Mouse (Mus musculus): ENCODE measurements around the gene Abi3. TPM values are rescaled to one million over a fixed set of nuclear protein-coding genes. Genes with fewer than 3 reads are reported as not detected.
A peak's percentile ranks its signal among the peaks of the same experiment; 100 is the strongest.
"Not testable (repeated sequence)": the region's sequence is repeated elsewhere in the genome, so short reads cannot be mapped to it uniquely, and the experiment has no call there.

Gene Abi3
- 4.8 and 6.7 TPM in 2 replicates for total RNA-seq (2015; ENCODE audit: low replicate concordance)
- 3.5 and 5.5 TPM in 2 replicates for total RNA-seq (2017; ENCODE audit: low replicate concordance)

DNA sequence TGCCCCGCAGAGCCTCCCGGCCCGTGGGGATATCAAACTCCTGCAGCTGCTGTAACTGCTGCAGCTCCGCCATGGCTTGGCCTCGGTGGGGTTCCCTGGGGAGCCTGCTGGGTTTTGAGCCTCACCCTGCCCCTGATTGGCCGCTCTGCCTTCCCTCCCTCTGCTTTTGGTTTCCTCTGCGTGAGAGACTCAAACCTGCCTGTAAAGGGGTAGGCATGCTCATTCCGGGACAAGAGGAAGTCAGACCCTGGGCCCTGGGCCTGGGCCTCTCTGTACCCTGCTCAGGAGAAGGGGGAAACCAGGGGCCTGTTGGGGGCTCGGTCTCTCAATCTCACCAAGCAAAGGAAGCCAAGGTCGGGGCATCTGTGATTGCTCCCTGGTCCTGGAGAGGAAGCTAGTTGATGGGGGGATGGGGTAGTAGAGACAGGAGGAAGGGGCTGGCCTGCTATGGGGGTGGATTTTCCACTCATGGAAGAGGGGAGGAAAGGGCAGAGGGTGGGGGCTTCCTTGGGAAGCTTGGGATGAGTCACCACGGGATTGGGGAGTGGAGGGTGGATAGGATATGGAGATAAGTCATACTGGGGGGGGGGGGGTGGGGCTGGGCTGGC is at the start of gene Abi3:
Gene Abi3, minus strand, starts transcription at position 403 of the 608 bp plus-strand sequence.
- peak; percentile 57 for ATAC-seq (replicated peaks; ENCODE audit: low FRiP score, poor library complexity, severe bottlenecking)

DNA sequence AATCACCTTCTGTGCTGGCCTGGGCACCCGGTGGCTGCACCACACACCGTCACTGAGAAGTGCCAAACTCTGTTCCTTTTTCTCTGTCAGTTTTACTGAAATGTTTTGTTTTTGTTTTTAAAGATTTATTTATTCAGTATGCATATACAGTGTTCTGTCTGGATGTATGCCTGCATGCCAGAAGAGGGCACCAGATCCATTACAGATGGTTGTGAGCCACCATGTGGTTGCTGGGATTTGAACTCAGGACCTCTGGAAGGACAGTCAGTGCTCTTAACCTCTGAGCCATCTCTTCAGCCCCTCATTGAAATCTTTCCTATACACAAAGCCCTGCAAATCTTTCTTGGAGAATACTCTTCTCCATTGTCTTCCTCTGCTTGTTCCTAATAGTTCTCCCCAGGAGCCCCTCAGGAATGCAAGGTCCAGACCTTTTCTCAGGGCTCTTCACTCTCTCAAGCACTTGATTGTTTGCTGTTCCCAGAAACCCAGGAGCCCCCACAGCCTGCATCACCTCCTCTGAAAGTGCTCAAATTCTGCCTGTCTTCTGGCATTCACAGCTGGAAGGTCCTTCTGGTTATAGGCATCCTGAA is 48.3 kb upstream of the Abi3 start:
- no peak for ATAC-seq (replicated peaks; ENCODE audit: low FRiP score, poor library complexity, severe bottlenecking)

DNA sequence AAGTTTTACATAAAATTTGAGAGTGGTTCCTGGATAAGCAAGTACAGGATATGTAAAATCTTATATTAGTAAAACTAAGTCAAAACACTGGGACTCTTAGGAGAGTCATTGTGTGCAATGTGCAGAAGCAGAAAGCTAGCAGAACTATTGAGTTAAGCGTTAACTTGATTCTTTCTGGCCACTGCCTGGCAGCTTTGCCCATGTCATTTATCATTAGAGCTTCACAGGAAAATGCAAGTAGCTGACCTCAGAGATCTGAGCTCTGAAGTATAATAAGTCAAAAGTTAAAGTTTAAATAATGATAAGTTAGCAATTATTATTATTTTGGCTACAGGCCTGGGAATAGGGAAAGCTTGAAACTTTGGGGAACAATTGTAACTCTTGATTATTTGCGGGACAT is 37.6 kb upstream of the Abi3 start:
- ATAC-seq (replicated peaks; ENCODE audit: low FRiP score, poor library complexity, severe bottlenecking) = not testable (repeated sequence)

DNA sequence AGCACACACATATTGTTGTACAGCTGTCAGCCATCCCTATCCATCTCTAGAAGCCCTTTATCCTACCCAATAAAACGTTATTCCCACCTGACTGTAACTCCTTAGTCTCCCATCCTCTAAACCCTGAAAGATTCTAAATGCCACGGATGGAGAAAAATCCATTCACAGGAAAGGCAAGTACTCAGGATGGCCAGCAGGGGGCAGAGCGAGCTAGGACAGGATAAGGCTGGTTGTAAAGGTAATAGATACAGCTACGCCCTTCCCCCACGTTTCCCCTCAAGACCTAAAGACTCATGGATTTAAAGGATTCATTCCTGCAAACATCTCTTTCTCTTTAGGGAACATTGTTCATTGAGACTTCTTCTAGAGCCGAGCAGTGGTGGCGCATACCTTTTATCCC is 34.0 kb upstream of the Abi3 start:
- peak; percentile 73 for ATAC-seq (replicated peaks; ENCODE audit: low FRiP score, poor library complexity, severe bottlenecking)

DNA sequence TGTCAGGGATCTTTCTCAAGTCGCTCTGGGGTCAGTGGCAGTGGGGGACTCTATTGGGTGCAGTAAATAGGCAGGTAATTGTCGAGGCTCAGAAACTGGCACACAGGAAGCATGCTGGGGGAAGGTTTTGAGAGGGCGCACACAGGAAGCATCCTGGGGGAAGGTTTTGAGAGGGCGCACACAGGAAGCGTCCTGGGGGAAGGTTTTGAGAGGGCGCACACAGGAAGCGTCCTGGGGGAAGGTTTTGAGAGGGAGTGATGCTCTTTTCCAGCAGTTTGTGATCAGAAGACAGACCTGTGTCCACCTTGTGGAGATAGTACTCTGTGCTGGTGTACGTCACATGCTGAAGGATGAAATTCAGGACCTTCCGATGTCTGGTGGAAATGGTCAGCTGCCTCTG is 33.5 kb upstream of the Abi3 start:
- ATAC-seq (replicated peaks; ENCODE audit: low FRiP score, poor library complexity, severe bottlenecking) = peak; percentile 9; the same call in 1 of the 2 replicates

DNA sequence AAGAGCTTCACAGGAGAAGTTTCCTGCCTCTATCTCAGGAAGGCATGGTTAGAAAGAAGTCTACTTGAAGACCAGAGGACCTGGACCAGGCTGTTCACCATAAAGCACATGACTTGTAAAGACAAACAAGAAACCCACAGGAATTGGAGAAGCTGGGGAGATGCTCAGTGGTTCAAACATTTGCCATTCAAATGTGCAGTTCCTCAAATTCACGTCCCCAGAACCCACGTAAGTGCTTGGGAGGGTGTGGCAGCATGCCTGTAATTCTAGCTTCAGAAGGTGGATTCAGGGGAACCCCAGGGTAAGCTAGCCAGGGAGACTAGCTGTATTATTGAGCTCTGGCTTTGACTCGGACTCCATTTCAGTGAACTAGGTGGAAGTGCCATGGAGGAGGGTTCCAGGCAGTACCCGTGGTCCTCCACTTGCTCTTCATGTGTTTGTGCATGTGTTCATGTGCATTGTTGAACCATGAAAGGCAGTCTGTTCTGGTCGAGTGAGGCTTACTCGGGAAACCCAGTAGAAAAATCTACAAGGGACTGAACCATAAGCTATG is 27.7 kb upstream of the Abi3 start:
- ATAC-seq (replicated peaks; ENCODE audit: low FRiP score, poor library complexity, severe bottlenecking) = no peak

DNA sequence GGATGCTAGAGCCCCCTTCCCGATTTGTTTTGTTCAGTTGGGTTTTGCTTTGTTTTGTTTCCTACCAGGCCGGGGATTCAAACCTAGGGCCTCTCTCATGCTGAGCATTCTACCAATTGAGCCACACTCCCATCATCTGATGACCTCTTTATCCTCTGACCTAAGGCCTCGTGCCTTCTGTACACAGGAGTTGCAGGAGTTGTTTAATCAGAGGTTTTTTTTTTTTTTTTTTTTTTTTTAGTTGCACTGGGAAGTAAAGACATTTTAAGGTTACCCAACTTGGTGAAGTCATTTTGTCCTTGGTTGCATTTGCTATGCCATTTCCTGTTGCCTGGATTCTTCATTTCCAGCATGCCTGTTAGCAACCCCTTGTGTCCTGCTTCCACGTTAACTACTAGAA is 27.2 kb upstream of the Abi3 start:
- ATAC-seq (replicated peaks; ENCODE audit: low FRiP score, poor library complexity, severe bottlenecking) = no peak

DNA sequence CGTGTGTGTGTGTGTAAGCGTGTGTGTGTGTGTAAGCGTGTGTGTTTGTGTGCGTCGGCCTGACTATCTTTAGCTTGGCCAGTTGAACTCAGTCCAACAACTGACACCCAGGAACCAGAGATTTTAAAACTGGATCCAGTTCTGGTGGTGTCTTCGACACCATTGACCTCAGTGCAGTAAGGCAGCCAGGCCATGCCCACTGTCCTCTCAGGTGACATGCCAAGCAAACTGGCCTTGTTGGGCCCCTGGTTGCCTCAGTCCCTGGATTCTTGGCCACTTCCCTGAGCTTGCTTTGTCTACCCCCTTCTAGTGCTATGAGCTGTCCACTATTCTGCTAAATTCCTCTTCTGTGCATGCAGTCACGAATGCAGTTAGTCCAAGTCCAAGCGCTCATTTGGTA is 19.1 kb upstream of the Abi3 start:
- ATAC-seq (replicated peaks; ENCODE audit: low FRiP score, poor library complexity, severe bottlenecking) = no peak

DNA sequence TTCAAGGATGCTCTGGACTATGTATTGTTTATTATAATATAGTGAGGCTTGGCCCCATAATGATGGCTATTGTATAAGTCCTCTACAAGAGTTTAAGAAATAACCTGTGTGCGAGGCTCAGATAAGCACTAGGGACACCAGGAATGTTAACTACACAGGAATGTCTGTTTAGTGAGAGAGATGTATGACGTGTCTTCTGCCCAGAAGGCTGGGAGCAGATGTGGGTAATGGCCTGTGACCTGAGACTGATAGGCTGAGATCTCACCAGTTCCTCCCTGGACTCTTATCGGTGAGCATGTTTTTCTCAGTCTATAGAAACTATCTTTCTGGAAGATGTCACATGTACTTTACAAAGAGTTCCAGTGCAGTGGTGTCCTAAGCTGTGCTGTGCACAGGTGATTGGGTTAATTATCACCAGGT is 17.8 kb upstream of the Abi3 start:
- ATAC-seq (replicated peaks; ENCODE audit: low FRiP score, poor library complexity, severe bottlenecking) = peak; percentile 46

DNA sequence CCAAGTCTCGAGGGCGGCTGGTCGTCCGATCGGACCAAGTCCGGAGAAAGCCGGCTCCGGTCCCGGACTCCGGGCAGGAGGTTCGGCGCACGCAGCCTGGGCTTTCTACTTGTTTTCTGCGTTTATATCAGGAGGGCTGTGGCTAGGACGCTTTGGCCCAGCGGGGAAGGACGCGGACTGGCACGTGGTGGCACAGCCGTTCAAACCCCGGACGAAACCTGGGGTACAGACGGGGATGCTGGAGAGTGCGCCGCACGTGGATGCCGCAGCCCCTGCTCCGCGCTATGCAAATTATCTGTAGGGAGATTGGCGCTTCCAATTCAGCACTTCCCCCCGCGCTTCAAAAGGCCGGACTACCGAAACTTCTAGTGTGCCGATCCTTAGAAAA is 17.2 kb upstream of the Abi3 start:
- peak; percentile 50 for ATAC-seq (replicated peaks; ENCODE audit: low FRiP score, poor library complexity, severe bottlenecking)

DNA sequence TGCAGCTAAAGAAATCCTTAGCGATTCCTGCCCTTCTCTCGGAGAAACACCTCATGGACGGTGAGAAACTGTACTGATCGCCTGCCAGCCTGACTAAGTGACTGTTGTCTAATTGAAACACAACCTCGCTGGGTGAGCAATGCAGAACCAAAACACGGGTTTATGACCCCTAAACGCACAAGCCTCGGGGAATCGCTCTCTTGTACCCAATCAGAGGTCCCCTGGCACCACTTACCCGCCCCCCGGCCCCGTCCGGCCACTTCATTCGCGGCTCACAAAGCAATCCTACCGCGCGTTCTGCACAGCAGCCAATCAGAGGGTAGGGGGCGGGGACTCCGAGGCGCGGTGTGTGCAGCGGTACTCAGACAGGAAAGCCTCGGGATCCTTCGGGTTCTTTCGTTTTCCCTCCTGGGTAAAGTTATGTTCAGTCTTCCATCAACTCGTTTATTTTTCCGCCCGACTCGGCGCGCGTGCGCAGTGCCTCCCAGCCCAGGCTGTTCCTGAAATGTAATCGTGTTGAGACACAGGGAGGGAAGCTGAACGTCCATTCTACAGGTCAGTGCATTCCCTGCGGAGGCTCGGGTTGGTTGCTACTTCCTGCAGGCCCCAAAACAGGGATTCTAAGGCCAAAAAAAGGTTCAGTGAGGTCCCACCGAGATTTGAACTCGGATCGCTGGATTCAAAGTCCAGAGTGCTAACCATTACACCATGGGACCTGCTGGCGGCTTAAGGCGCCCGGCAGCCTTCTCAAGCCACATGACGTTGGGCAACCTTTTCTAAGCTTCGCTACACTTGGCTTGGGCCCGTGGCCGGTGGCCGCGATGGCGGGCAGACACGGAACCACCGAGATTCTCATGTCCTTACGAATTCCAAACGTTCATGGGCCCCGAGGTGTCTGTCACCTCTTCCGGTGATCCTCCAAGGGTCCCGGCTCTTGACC is 16.5 kb upstream of the Abi3 start:
- peak; percentile 89 for ATAC-seq (replicated peaks; ENCODE audit: low FRiP score, poor library complexity, severe bottlenecking)

DNA sequence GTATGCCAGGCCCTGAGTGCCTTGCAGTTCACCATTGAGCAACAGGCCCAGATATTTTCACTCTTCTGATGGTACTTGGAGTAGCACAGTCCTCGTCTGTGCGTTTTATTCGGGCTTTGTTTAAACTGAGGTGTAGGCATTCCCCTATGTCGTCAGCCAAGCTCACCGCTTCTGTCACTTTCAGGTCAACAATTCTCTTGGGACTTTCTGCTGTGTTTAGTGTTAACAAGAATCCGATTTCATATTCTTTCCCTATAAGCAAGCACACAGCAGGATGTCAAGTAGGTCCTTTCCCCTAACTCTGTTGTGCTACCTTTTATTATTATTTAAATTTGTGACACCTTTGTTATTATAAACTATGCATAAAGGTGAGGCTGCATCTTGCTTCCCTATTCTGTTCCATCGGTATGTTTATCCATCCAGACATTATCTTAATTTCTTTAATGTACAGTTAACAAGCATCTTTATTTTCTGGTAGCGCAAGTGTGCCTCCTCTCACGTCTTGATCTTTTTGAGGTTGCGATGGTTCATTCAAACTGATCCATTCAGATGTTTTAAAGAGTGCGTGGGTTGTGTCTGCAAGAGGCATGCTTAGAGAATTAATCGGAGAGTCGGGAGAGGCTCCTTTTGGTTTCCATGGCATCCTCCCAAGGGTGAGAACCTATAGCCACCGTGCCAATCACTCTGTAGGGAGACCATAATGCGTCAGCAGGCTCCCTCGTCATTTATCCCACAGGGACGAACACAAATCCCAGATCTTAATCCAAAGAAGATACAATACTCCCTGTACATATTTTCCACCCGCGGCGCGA is 15.6 kb upstream of the Abi3 start:
- ATAC-seq (replicated peaks; ENCODE audit: low FRiP score, poor library complexity, severe bottlenecking) = peak; percentile 22

DNA sequence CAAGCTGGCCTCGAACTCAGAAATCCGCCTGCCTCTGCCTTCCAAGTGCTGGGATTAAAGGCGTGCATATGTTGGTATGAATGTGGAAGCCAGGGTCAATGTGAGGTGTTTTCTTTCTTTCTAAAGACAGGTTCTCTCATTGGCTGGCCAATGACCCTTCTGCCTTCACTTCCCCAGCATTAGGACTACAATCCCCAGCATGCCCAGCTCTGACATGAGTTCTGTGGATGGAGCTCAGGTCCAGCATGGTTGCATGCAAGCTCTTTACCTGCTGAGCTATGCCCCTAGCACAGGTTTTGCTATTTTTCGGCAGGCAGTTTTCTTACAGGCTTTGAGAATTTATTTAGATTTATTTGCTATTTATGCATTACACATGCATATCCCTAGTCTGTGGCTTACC is 15.0 kb upstream of the Abi3 start:
- no peak for ATAC-seq (replicated peaks; ENCODE audit: low FRiP score, poor library complexity, severe bottlenecking)

DNA sequence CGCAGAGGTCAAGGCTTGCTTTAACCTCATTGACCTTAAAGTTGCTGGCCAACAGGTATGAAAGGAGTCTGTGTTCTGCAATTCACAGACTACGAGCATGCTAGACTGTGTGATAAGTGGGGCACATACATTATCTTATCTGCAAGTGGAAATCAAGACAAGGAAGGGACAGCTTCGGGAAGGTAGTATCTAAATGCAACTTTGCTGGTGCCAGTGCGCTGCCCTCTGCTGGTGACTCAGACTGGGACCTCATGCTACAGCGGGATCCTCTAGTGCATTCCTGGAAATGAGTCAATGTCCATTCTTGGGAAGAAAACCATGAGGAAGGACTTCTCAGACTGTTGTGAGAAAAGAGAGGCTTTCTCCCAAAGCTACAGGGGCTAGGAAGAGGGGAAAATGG is 11.4 kb upstream of the Abi3 start:
- ATAC-seq (replicated peaks; ENCODE audit: low FRiP score, poor library complexity, severe bottlenecking) = no peak

DNA sequence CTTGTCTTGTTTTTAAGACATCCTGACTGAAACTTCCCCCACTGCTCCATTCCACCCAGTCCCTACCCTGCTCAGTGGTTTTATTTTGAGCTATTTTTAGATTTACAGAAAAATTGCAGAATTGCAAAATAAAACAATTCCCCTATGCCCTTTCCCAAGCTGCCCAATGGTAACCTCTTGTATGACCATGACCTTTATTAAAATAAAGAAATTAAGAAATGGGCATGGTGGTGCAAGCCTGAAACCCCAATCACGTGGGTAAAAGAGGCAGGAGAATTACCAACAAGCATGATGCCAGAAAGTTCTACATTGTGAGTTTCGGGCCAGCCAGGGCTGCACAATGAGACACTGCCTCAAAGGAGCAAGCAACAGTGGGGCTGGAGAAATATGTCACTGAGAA is 8.6 kb upstream of the Abi3 start:
- ATAC-seq (replicated peaks; ENCODE audit: low FRiP score, poor library complexity, severe bottlenecking) = no peak

DNA sequence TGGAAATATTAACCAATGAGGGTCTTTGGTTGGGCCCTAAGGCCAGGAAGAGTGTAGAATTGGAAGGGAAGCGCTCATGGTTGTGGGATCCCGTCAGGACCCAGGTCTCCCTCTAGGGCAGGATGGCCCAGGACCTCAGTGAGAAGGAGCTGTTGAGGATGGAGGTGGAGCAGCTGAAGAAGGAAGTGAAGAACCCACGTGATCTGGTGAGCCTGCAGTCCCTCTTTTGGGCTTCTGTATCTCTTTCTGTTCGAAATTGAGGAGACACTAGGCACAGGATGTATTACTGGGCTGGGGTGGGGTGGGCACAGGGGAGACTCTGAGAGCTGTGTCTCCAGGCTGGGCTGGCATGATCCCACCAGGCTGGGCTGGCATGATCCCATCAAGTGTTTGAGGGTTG is 2.7 kb upstream of the Abi3 start:
- ATAC-seq (replicated peaks; ENCODE audit: low FRiP score, poor library complexity, severe bottlenecking) = no peak

DNA sequence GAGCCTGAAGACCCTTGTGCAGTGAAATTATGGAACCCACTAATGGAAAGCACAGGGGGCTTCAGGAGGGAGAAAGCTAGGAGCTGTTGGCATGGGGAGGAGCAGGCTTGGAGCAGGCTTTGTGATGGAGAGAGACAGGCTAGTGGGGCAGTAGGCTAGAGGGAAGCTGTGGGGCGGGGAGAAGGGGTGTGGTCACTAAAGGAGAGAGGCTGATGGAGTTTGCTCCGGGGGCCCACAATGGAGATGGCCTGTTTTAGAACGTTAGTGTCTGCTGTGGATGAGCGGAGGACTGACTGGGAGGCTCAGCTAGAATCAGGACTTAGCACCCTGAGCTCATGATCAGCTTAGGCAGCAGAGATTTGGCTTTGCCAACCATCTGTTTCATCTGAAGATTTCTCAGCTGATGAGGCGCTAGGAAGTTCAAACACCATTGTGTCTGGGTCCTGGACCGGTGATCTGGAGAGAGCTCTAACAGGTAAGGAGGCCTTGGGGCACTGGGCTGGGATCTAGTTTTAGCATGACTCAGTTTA is 1.2 kb upstream of the Abi3 start:
- ATAC-seq (replicated peaks; ENCODE audit: low FRiP score, poor library complexity, severe bottlenecking) = no peak

DNA sequence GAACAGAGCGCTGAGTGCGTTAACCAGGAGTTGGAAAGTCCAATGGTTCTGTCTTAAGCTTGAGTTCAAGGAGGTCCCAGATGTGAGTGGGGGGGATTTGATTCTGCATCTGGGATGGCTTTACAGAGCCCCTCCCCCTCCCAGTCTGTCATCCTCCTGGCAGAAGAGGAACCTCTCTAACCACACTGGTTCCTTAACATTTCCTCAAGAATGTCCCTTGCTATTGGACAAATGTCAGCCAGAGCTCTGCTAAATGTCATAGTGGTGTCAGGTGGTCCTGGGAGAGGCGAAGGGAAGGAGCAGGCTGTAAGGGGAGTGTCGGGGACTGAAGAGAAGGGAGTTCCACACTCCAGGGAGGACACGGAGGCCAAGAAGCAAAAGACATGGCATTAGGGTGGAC is 677 bp upstream of the Abi3 start:
- ATAC-seq (replicated peaks; ENCODE audit: low FRiP score, poor library complexity, severe bottlenecking) = no peak

DNA sequence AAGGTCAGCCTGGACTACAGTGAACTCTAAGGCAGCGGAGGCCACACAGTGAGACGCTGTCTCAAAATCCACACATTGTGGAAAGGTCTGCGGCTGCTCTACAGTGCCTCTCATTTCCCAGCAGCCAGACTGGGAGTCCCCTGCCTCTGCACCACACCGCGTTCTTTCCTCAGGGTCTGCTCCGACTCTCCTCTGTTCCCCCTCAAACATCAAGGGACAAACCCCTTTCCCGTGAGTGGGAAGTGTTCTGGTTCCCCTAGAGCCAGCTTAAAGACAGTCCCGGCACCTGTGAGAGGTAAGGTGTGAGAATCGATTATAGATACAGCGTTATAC is 812 bp downstream of the Abi3 start:
- 0 out of 2 replicates have a peak, but pooled peaks have one; percentile 7 for ATAC-seq (replicated peaks; ENCODE audit: low FRiP score, poor library complexity, severe bottlenecking)
